13 mouse cellular contexts compared by ENCODE assay signal in genomic region chr9:101733611-101734225, GRCm38 (mm10).
DNase-seq lines count a peak whose midpoint lies in the region; ATAC-seq and TF ChIP-seq lines count a peak whose summit lies in the region.
"Had no signal": no experiment of that assay in that cellular context is flagged by ENCODE, and none has a peak within 500 bp of the region (broad histone marks: within the 10 kb centered on the region; RNA-seq: fewer than 3 reads in every experiment).

No protein-coding gene starts in this region.

- no peak overlapping the region for H3K27ac ChIP-seq in hindbrain, embryonic 14.5 days
- peak overlapping the region; percentile 54; the same call in 1 of the 2 replicates for H3K27ac ChIP-seq in midbrain, embryonic 13.5 days
- H3K27ac ChIP-seq in liver, embryonic 12.5 days = no peak overlapping the region
- H3K27ac ChIP-seq: limb, embryonic 15.5 days had no signal

- no peaks in the 10 kb centered on the region for H3K36me3 ChIP-seq in hindbrain, embryonic 14.5 days (replicated peaks; ENCODE audit: control insufficient read depth, insufficient read depth)
- no peaks in the 10 kb centered on the region for H3K36me3 ChIP-seq in midbrain, embryonic 13.5 days
- H3K36me3 ChIP-seq in liver, embryonic 12.5 days = no peaks in the 10 kb centered on the region
- H3K36me3 ChIP-seq: limb, embryonic 15.5 days had no signal

- peaks cover 7% of the 10 kb centered on the region; the same call in 1 of the 2 replicates for H3K4me1 ChIP-seq in hindbrain, embryonic 14.5 days (replicated peaks; ENCODE audit: control insufficient read depth, insufficient read depth, low read length)
- peaks cover 21% of the 10 kb centered on the region for H3K4me1 ChIP-seq in midbrain, embryonic 13.5 days (replicated peaks)
- H3K4me1 ChIP-seq in liver, embryonic 12.5 days = no peaks in the 10 kb centered on the region

- ATAC-seq in hindbrain, embryonic 14.5 days (ENCODE audit: low FRiP score) = peak; percentile 75; the same call in 1 of the 2 replicates
- ATAC-seq in midbrain, embryonic 13.5 days = peak; percentile 89
- ATAC-seq in liver, embryonic 12.5 days = no peak

- no peak for TF ChIP-seq POLR2A in brain, embryonic 14.5 days (IDR thresholded peaks at IDR 0.05; ENCODE audit: borderline replicate concordance, extremely low read depth, insufficient read depth, insufficient read length, poor library complexity, severe bottlenecking)

- peak; percentile 41 for DNase-seq in embryo, embryonic 10 days (ENCODE audit: low spot score)
- DNase-seq in embryo, embryonic 9.5 days (ENCODE audit: extremely low spot score) = no peak
- peak; percentile 75 for DNase-seq in brain, embryonic 14.5 days (ENCODE audit: low read depth)
- DNase-seq in hindbrain, embryonic 14.5 days (ENCODE audit: low spot score) = no peak
- DNase-seq in thymus, adult 18-20 months = no peak
- no peak for DNase-seq in Muller cell, postnatal 12 days (ENCODE audit: inconsistent ontology term)
- DNase-seq: adrenal gland, adult 8-10 months; heart, adult 18-20 months; heart, postnatal 10 days; kidney, adult 18-20 months had no signal

- 26% methylated on average over 14 of the region's 14 CpGs for WGBS in hindbrain, embryonic 14.5 days
- whole genome bisulfite sequencing in midbrain, embryonic 13.5 days = 45% methylated on average over 14 of the region's 14 CpGs
- WGBS in liver, embryonic 12.5 days (ENCODE audit: insufficient replicate concordance) = 60% methylated on average over 14 of the region's 14 CpGs

- TF ChIP-seq CTCF in brain, embryonic 14.5 days (IDR thresholded peaks at IDR 0.05; ENCODE audit: borderline replicate concordance, extremely low read depth, insufficient read depth, insufficient read length) = no peak

- H3K9ac ChIP-seq in hindbrain, embryonic 14.5 days = no peak overlapping the region
- no peak overlapping the region for H3K9ac ChIP-seq in midbrain, embryonic 13.5 days (replicated peaks)
- no peak overlapping the region for H3K9ac ChIP-seq in liver, embryonic 12.5 days
- H3K9ac ChIP-seq: limb, embryonic 15.5 days had no signal

- no peaks in the 10 kb centered on the region for H3K9me3 ChIP-seq in hindbrain, embryonic 14.5 days (ENCODE audit: control insufficient read depth, low read length)
- H3K9me3 ChIP-seq in midbrain, embryonic 13.5 days = no peaks in the 10 kb centered on the region
- H3K9me3 ChIP-seq in liver, embryonic 12.5 days (replicated peaks) = no peaks in the 10 kb centered on the region
- H3K9me3 ChIP-seq: limb, embryonic 15.5 days had no signal

- no peak overlapping the region for H3K4me3 ChIP-seq in hindbrain, embryonic 14.5 days (replicated peaks; ENCODE audit: low read length)
- H3K4me3 ChIP-seq in midbrain, embryonic 13.5 days (replicated peaks) = no peak overlapping the region
- H3K4me3 ChIP-seq in liver, embryonic 12.5 days = no peak overlapping the region
- H3K4me3 ChIP-seq: limb, embryonic 15.5 days had no signal

- H3K27me3 ChIP-seq in hindbrain, embryonic 14.5 days (ENCODE audit: control insufficient read depth, insufficient read depth, low read length) = no peaks in the 10 kb centered on the region
- H3K27me3 ChIP-seq in midbrain, embryonic 13.5 days = no peaks in the 10 kb centered on the region
- H3K27me3 ChIP-seq in liver, embryonic 12.5 days (replicated peaks) = no peaks in the 10 kb centered on the region
- H3K27me3 ChIP-seq: limb, embryonic 15.5 days had no signal

- no peak overlapping the region for H3K4me2 ChIP-seq in hindbrain, embryonic 14.5 days (replicated peaks)
- no peak overlapping the region for H3K4me2 ChIP-seq in midbrain, embryonic 13.5 days (replicated peaks)
- H3K4me2 ChIP-seq in liver, embryonic 12.5 days = no peak overlapping the region
- H3K4me2 ChIP-seq: limb, embryonic 15.5 days had no signal

Comparison
In these comparisons a context has a peak if more than half of its experiments do, and no peak if none do; other contexts are left out.
1. DNase-seq: peak in embryo, embryonic 10 days (single experiment) and brain, embryonic 14.5 days (single experiment); none in embryo, embryonic 9.5 days (single experiment), hindbrain, embryonic 14.5 days (single experiment), thymus, adult 18-20 months (0 of 2) and Muller cell, postnatal 12 days (single experiment).